Mouse (Mus musculus) stomach, embryonic 14.5 days (tissue): ENCODE measurements around the gene Dcdc2b. TPM values are rescaled to one million over a fixed set of nuclear protein-coding genes. Genes with fewer than 3 reads are reported as not detected.

Experiments used
- ATAC-seq: fragments of 200-750 bp; cut with Nextera tagmentation; 2 replicates; pipeline ENCODE4 v1.8.0; 2017; ENCODE audit warnings: low read depth, moderate TSS enrichment; ENCODE audit not compliant: insufficient number of reproducible peaks, insufficient read depth, low FRiP score
- H3K27ac ChIP-seq: fragments of 300-500 bp; sonication (generic); 2 replicates; pipeline ENCODE4 v1.5.1; 2014; ENCODE audit warnings: mild to moderate bottlenecking, low read length, moderate library complexity, mixed read lengths
- H3K27me3 ChIP-seq: fragments of 300-500 bp; sonication (generic); 2 replicates; pipeline ENCODE4 v1.6.1; 2014; ENCODE audit warnings: low read length, control low read depth, mixed read lengths; ENCODE audit not compliant: control insufficient read depth, insufficient read depth
- H3K36me3 ChIP-seq: fragments of 300-500 bp; sonication (generic); 2 replicates; pipeline ENCODE4 v1.6.1; 2014; ENCODE audit warnings: mild to moderate bottlenecking, control low read depth, low read length, moderate library complexity, mixed read lengths; ENCODE audit not compliant: control insufficient read depth, insufficient read depth
- H3K4me1 ChIP-seq: fragments of 300-500 bp; sonication (generic); 2 replicates; pipeline ENCODE4 v1.6.1; 2014; ENCODE audit warnings: low read length, control low read depth, mixed read lengths; ENCODE audit not compliant: control insufficient read depth, insufficient read depth
- H3K4me2 ChIP-seq: fragments of 300-500 bp; sonication (generic); replicated peaks from 2 replicates; pipeline ENCODE4 v1.6.1; 2014; ENCODE audit warnings: low read depth, low read length, control low read depth
- H3K4me3 ChIP-seq: fragments of 300-500 bp; sonication (generic); 2 replicates; pipeline ENCODE4 v1.5.1; 2014; ENCODE audit warnings: low read depth, low read length, control low read depth
- H3K9ac ChIP-seq: fragments of 300-500 bp; sonication (generic); replicated peaks from 2 replicates; pipeline ENCODE4 v1.6.1; 2014; ENCODE audit warnings: low read depth, mild to moderate bottlenecking, control low read depth, low read length, moderate library complexity, mixed read lengths
- H3K9me3 ChIP-seq: fragments of 300-500 bp; sonication (generic); 2 replicates; pipeline ENCODE4 v1.6.1; 2016; ENCODE audit warnings: low read depth, low read length, control low read depth; ENCODE audit not compliant: control insufficient read depth
- WGBS: fragments of 180-500 bp; shearing (Covaris S2); extraction: QIAGEN DNeasy Blood & Tissue Kit; methylation state at CpG from one replicate; pipeline ENCODE4 v1.1.7; 2014; 5-methylcytosine and 5-hydroxymethylcytosine counted together
- polyA plus RNA-seq: library from polyadenylated mRNA; unstranded; fragments of >200 nt; fragmentation: Nextera tagmentation; extraction: Ambion mirVana; gene quantifications from 2 replicates; pipeline ENCODE4 v1.2.1, GENCODE M21; 2014

Gene Dcdc2b
- polyA plus RNA-seq, 1 experiment from 2014 or later, result 3.8 TPM

- Histone ChIP-seq H3K4me1 (0 out of 2 replicates have a peak, but pooled peaks cover 6% of the 10 kb centered on the region), H3K36me3 (no peaks in the 10 kb centered on the region), H3K27me3 (no peaks in the 10 kb centered on the region), H3K4me3 (no peak overlapping the region), H3K4me2 (no peak overlapping the region), H3K9me3 (no peaks in the 10 kb centered on the region), H3K27ac (no peak overlapping the region), H3K9ac (no peak overlapping the region)
- ATAC-seq, result no peak
- 69% methylated on average over 8 of the region's 8 CpGs for WGBS
Observed at GRCm38 (mm10) chr4:129571551-129572084, 42.4 kb downstream of the Dcdc2b start.

- H3K9ac ChIP-seq, result no peak overlapping the region
- H3K9me3 ChIP-seq, result no peaks in the 10 kb centered on the region
- H3K27ac ChIP-seq, result no peak overlapping the region
- H3K4me1 ChIP-seq, result 0 out of 2 replicates have a peak, but pooled peaks cover under 1% of the 10 kb centered on the region
- 84% methylated on average over 6 of the region's 6 CpGs for WGBS
- H3K4me2 ChIP-seq, result no peak overlapping the region
- no peak for ATAC-seq
- no peaks in the 10 kb centered on the region for H3K36me3 ChIP-seq
- no peak overlapping the region for H3K4me3 ChIP-seq
- no peaks in the 10 kb centered on the region for H3K27me3 ChIP-seq
Observed at GRCm38 (mm10) chr4:129570028-129570427, 44.0 kb downstream of the Dcdc2b start.

- no peak for ATAC-seq
- 91% methylated on average over 7 of the region's 7 CpGs for WGBS
- H3K9ac ChIP-seq, result no peak overlapping the region
- H3K4me1 ChIP-seq, result peaks cover 6% of the 10 kb centered on the region
- no peaks in the 10 kb centered on the region for H3K36me3 ChIP-seq
- H3K27ac ChIP-seq, result no peak overlapping the region
- no peaks in the 10 kb centered on the region for H3K27me3 ChIP-seq
- no peak overlapping the region for H3K4me2 ChIP-seq
- no peak overlapping the region for H3K4me3 ChIP-seq
- no peaks in the 10 kb centered on the region for H3K9me3 ChIP-seq
Observed at GRCm38 (mm10) chr4:129568366-129568765, 45.7 kb downstream of the Dcdc2b start.

- ATAC-seq, result no peak
- no peaks in the 10 kb centered on the region for H3K36me3 ChIP-seq
- no peaks in the 10 kb centered on the region for H3K9me3 ChIP-seq
- H3K9ac ChIP-seq, result no peak overlapping the region
- 85% methylated on average over 6 of the region's 6 CpGs for WGBS
- H3K4me2 ChIP-seq, result no peak overlapping the region
- no peaks in the 10 kb centered on the region for H3K27me3 ChIP-seq
- peaks cover 7% of the 10 kb centered on the region for H3K4me1 ChIP-seq
- no peak overlapping the region for H3K27ac ChIP-seq
- H3K4me3 ChIP-seq, result no peak overlapping the region
Observed at GRCm38 (mm10) chr4:129565139-129565538, 48.9 kb downstream of the Dcdc2b start.

GRCm38 (mm10) chr4:129563718-129564117, 50.3 kb downstream of the Dcdc2b start:
- no peak for ATAC-seq
- no peaks in the 10 kb centered on the region for H3K27me3 ChIP-seq
- no peak overlapping the region for H3K9ac ChIP-seq
- no peak overlapping the region for H3K27ac ChIP-seq
- WGBS, result 15% methylated on average over 8 of the region's 8 CpGs
- H3K36me3 ChIP-seq, result no peaks in the 10 kb centered on the region
- no peaks in the 10 kb centered on the region for H3K9me3 ChIP-seq
- no peak overlapping the region for H3K4me3 ChIP-seq
- H3K4me2 ChIP-seq, result no peak overlapping the region
- H3K4me1 ChIP-seq, result peaks cover 7% of the 10 kb centered on the region

GRCm38 (mm10) chr4:129561184-129561583, 52.9 kb downstream of the Dcdc2b start:
- WGBS, result 76% methylated on average over 5 of the region's 5 CpGs
- Histone ChIP-seq H3K27ac (no peak overlapping the region), H3K9ac (no peak overlapping the region)

More at GRCm38 (mm10) chr4:129561184-129561583, 52.9 kb downstream of the Dcdc2b start:
- H3K27me3 ChIP-seq, result no peaks in the 10 kb centered on the region
- ATAC-seq, result no peak
- no peaks in the 10 kb centered on the region for H3K36me3 ChIP-seq
- no peak overlapping the region for H3K4me3 ChIP-seq
- peaks cover 13% of the 10 kb centered on the region for H3K4me1 ChIP-seq
- H3K4me2 ChIP-seq, result no peak overlapping the region
- no peaks in the 10 kb centered on the region for H3K9me3 ChIP-seq

Other genes with a start within 250 kb of the Dcdc2b start
- 14.1 and 14.8 TPM in 2 replicates for gene Zbtb8a, start 236.1 kb downstream of the Dcdc2b start, polyA plus RNA-seq
- gene Zbtb8b, start 173.4 kb downstream of the Dcdc2b start, polyA plus RNA-seq, result 1.1 and 2.2 TPM in 2 replicates
- 25.6 and 25.7 TPM in 2 replicates for gene Bsdc1, start 152.7 kb downstream of the Dcdc2b start, polyA plus RNA-seq
- not detected in 2 replicates for gene Tssk3, start 123.2 kb downstream of the Dcdc2b start, polyA plus RNA-seq
- gene Fam229a, start 123.1 kb downstream of the Dcdc2b start, polyA plus RNA-seq, result not detected in 2 replicates
- 616 and 618 TPM in 2 replicates for gene Marcksl1, start 100.7 kb downstream of the Dcdc2b start, polyA plus RNA-seq
- 210 and 217 TPM in 2 replicates for gene Hdac1, start 71.5 kb downstream of the Dcdc2b start, polyA plus RNA-seq
- gene Lck, start 40.6 kb downstream of the Dcdc2b start, polyA plus RNA-seq, result 7.5 and 9.5 TPM in 2 replicates
- gene Fam167b, start 35.7 kb downstream of the Dcdc2b start, polyA plus RNA-seq, result 2.9 and 3.7 TPM in 2 replicates
- gene Eif3i, start 13.6 kb downstream of the Dcdc2b start, polyA plus RNA-seq, result 316 TPM in 2 replicates
- 206 and 226 TPM in 2 replicates for gene Tmem234, start 13.6 kb downstream of the Dcdc2b start, polyA plus RNA-seq
- 26.2 and 26.9 TPM in 2 replicates for gene Iqcc, start 4.8 kb upstream of the Dcdc2b start, polyA plus RNA-seq
- gene Ccdc28b, start 9.7 kb upstream of the Dcdc2b start, polyA plus RNA-seq, result 52.9 and 56.1 TPM in 2 replicates
- 91.9 and 94.4 TPM in 2 replicates for gene Txlna, start 26.8 kb upstream of the Dcdc2b start, polyA plus RNA-seq
- 12.0 and 14.4 TPM in 2 replicates for gene Kpna6, start 58.5 kb upstream of the Dcdc2b start, polyA plus RNA-seq
- 27.6 and 27.7 TPM in 2 replicates for gene Tmem39b, start 82.6 kb upstream of the Dcdc2b start, polyA plus RNA-seq
- gene Khdrbs1, start 128.0 kb upstream of the Dcdc2b start, polyA plus RNA-seq, result 95.5 and 103 TPM in 2 replicates
- 252 and 294 TPM in 2 replicates for gene Ptp4a2, start 197.0 kb upstream of the Dcdc2b start, polyA plus RNA-seq